ENCODE assay signal across 23 mouse cellular contexts in the genomic region with DNA sequence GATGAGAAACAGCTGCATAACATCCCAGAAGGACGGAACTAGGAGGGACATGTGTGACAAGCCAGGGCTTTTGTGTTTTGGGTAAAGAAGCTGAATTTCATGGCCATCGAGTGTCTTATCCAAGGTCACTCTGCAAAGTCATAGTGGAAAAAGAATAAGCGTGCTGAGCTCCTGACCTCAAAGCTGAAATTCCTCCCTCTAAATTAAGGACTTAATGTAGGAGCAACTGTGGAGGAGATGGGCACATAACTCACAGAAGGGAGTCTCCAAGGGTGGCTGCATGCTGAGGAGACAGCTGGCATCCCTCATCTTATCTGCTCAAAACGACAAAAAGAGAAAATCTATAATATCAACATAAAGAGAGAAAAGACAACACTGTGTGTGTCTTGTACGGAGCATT. TPM values are rescaled to one million over a fixed set of nuclear protein-coding genes. Genes with fewer than 3 reads are reported as not detected.
DNase-seq lines count a peak whose midpoint lies in the region; ATAC-seq and TF ChIP-seq lines count a peak whose summit lies in the region.
"Had no signal": no experiment of that assay in that cellular context is flagged by ENCODE, and none has a peak within 500 bp of the region (broad histone marks: within the 10 kb centered on the region; RNA-seq: fewer than 3 reads in every experiment).

No protein-coding gene starts in this region.

- no peaks in the 10 kb centered on the region for H3K9me3 ChIP-seq in kidney, embryonic 16.5 days (ENCODE audit: low read length)
- no peaks in the 10 kb centered on the region for H3K9me3 ChIP-seq in kidney, embryonic 14.5 days (ENCODE audit: control insufficient read depth, low read length)
- H3K9me3 ChIP-seq: embryonic facial prominence, embryonic 13.5 days; embryonic facial prominence, embryonic 15.5 days; forebrain, embryonic 10.5 days; forebrain, embryonic 12.5 days had no signal

- peaks cover 2% of the 10 kb centered on the region; the same call in 1 of the 2 replicates for H3K27me3 ChIP-seq in kidney, embryonic 16.5 days (ENCODE audit: insufficient read depth, low read length)
- H3K27me3 ChIP-seq in kidney, embryonic 14.5 days (ENCODE audit: control insufficient read depth, insufficient read depth, low read length): no peaks in the 10 kb centered on the region
- H3K27me3 ChIP-seq in kidney, adult 2 months (replicated peaks; ENCODE audit: control insufficient read depth, insufficient read depth, low read length): no peaks in the 10 kb centered on the region
- H3K27me3 ChIP-seq: embryonic facial prominence, embryonic 15.5 days had no signal

- peaks cover 9% of the 10 kb centered on the region for H3K4me1 ChIP-seq in kidney, embryonic 16.5 days (ENCODE audit: insufficient read depth, low read length)
- peaks cover 4% of the 10 kb centered on the region; the same call in 1 of the 2 replicates for H3K4me1 ChIP-seq in kidney, embryonic 14.5 days (ENCODE audit: control insufficient read depth, insufficient read depth, low read length)
- H3K4me1 ChIP-seq in kidney, adult 2 months (ENCODE audit: control insufficient read depth, insufficient read depth, low read length): 0 out of 2 replicates have a peak, but pooled peaks cover 4% of the 10 kb centered on the region

- DNase-seq in kidney, postnatal 10 days: peak; percentile 11
- no peak for DNase-seq in kidney, adult 2 months
- DNase-seq in ovary, adult 18-20 months (ENCODE audit: low spot score): peak; percentile 31
- DNase-seq in ovary, postnatal 14 days (ENCODE audit: low spot score): no peak
- DNase-seq: adrenal gland, adult 2 months; adrenal gland, postnatal 10 days; adrenal gland, postnatal 25 days; cerebellum, adult 11 months; cerebellum, adult 18-20 months; cerebellum, adult 8-10 months; cerebellum, adult 9-11 months; cerebellum, postnatal 14 days; cerebellum, postnatal 36 days; embryo, embryonic 11 days had no signal

- TF ChIP-seq POLR2A in kidney, adult 2 months (IDR thresholded peaks at IDR 0.05; ENCODE audit: low read depth, low read length): no peak

- no peaks in the 10 kb centered on the region for H3K36me3 ChIP-seq in kidney, embryonic 16.5 days (ENCODE audit: insufficient read depth, low read length)
- H3K36me3 ChIP-seq in kidney, embryonic 14.5 days (ENCODE audit: control insufficient read depth, insufficient read depth, low read length): no peaks in the 10 kb centered on the region
- no peaks in the 10 kb centered on the region for H3K36me3 ChIP-seq in kidney, adult 2 months (ENCODE audit: control insufficient read depth, insufficient read depth, low read length)
- H3K36me3 ChIP-seq: embryonic facial prominence, embryonic 13.5 days; embryonic facial prominence, embryonic 15.5 days; forebrain, embryonic 10.5 days; forebrain, embryonic 12.5 days had no signal

- peak; percentile 50; the same call in 1 of the 2 replicates for ATAC-seq in kidney, embryonic 16.5 days (ENCODE audit: low FRiP score, low TSS enrichment)
- no peak for ATAC-seq in kidney, embryonic 14.5 days (ENCODE audit: low FRiP score, low TSS enrichment)
- ATAC-seq: forebrain, embryonic 14.5 days had no signal

- no peak overlapping the region for H3K9ac ChIP-seq in kidney, embryonic 16.5 days (replicated peaks; ENCODE audit: low read length)
- H3K9ac ChIP-seq in kidney, embryonic 14.5 days (ENCODE audit: low read depth, low read length): no peak overlapping the region
- H3K9ac ChIP-seq: embryonic facial prominence, embryonic 13.5 days; embryonic facial prominence, embryonic 15.5 days; forebrain, embryonic 12.5 days had no signal

- no peak overlapping the region for H3K4me2 ChIP-seq in kidney, embryonic 16.5 days (replicated peaks; ENCODE audit: low read depth, low read length)
- no peak overlapping the region for H3K4me2 ChIP-seq in kidney, embryonic 14.5 days (replicated peaks; ENCODE audit: low read depth, low read length)
- H3K4me2 ChIP-seq: embryonic facial prominence, embryonic 13.5 days; embryonic facial prominence, embryonic 15.5 days; forebrain, embryonic 12.5 days had no signal

- no peak for TF ChIP-seq CTCF in kidney, adult 2 months (conservative IDR thresholded peaks at IDR 0.05; ENCODE audit: insufficient read depth, insufficient read length, low read depth, low read length)

- no peak overlapping the region for H3K4me3 ChIP-seq in kidney, embryonic 16.5 days (ENCODE audit: low read length)
- H3K4me3 ChIP-seq in kidney, embryonic 14.5 days (ENCODE audit: low read length): no peak overlapping the region
- H3K4me3 ChIP-seq in kidney, adult 2 months (ENCODE audit: insufficient read depth, low read depth, low read length): no peak overlapping the region
- H3K4me3 ChIP-seq: embryonic facial prominence, embryonic 13.5 days; embryonic facial prominence, embryonic 15.5 days; erythroblast, embryonic 14.5 days; forebrain, embryonic 10.5 days; forebrain, embryonic 12.5 days had no signal

- no peak overlapping the region for H3K27ac ChIP-seq in kidney, embryonic 16.5 days (ENCODE audit: low read length)
- H3K27ac ChIP-seq in kidney, embryonic 14.5 days (ENCODE audit: low read depth, low read length): no peak overlapping the region
- H3K27ac ChIP-seq in kidney, adult 2 months (ENCODE audit: insufficient read depth, low read depth, low read length): no peak overlapping the region
- H3K27ac ChIP-seq: embryonic facial prominence, embryonic 13.5 days; embryonic facial prominence, embryonic 15.5 days; forebrain, embryonic 10.5 days; forebrain, embryonic 12.5 days had no signal

- 52% methylated on average over 5 of the region's 5 CpGs for WGBS in kidney, embryonic 16.5 days
- 38% methylated on average over 5 of the region's 5 CpGs for WGBS in kidney, embryonic 14.5 days
- WGBS in kidney, adult 2 months: 64% methylated on average over 5 of the region's 5 CpGs

RNA-seq across cellular contexts. Expression of a gene that starts 28.6 kb away (rescaled TPM):
- 19.9 and 25.0 TPM in 2 replicates for polyA plus RNA-seq in kidney, embryonic 16.5 days (2015; fragmentation: Nextera tagmentation; extraction: Ambion mirVana)
- 25.9 and 32.1 TPM in 2 replicates for polyA plus RNA-seq in kidney, embryonic 14.5 days (2014; fragmentation: Nextera tagmentation; extraction: Ambion mirVana)
- polyA plus RNA-seq in kidney, adult 2 months (2012; rRNA removed): 46.5 and 47.1 TPM in 2 replicates

RNA-seq across cellular contexts. Expression of a gene that starts 33.9 kb away (rescaled TPM):
- polyA plus RNA-seq in kidney, embryonic 16.5 days (2015; fragmentation: Nextera tagmentation; extraction: Ambion mirVana): 0.54 and 0.58 TPM in 2 replicates
- polyA plus RNA-seq in kidney, embryonic 14.5 days (2014; fragmentation: Nextera tagmentation; extraction: Ambion mirVana): 0.35 and 0.71 TPM in 2 replicates
- polyA plus RNA-seq in kidney, adult 2 months (2012; rRNA removed): 0.10 and 0.45 TPM in 2 replicates
- polyA plus RNA-seq: C2C12; erythroblast, embryonic 14.5 days had no signal

Comparison
In these comparisons a context has a peak if more than half of its experiments do, and no peak if none do; other contexts are left out.
1. DNase-seq: peak in kidney, postnatal 10 days (single experiment) and ovary, adult 18-20 months (single experiment); none in kidney, adult 2 months (single experiment) and ovary, postnatal 14 days (single experiment).